Mouse (Mus musculus) gastrocnemius, adult 8-10 months (tissue): ENCODE results near the gene Ism1. TPM values are rescaled to one million over a fixed set of nuclear protein-coding genes. Genes with fewer than 3 reads are reported as not detected.

Experiments
- DNase-seq, 2 experiments: peaks; one replicate each; pipeline ENCODE4 v3.0.0; 2022; ENCODE audit warnings: low spot score in 2 of 2
- total RNA-seq, 4 experiments: library from RNA; stranded (reverse); gene quantifications; 2 replicates each; pipeline ENCODE4 v1.2.4; 2022

The Ism1 gene
- total RNA-seq, 4 experiments from 2014 or later: 0.17 to 0.78 (median 0.45) TPM

- DNase-seq: no peak
Observed at GRCm38 (mm10) chr2:139807887-139808286, 129.9 kb downstream of the Ism1 start.

Other genes with a start within 250 kb of the Ism1 start
- gene Sptlc3, start 184.3 kb upstream of the Ism1 start, total RNA-seq: not detected